In the genomic region with DNA sequence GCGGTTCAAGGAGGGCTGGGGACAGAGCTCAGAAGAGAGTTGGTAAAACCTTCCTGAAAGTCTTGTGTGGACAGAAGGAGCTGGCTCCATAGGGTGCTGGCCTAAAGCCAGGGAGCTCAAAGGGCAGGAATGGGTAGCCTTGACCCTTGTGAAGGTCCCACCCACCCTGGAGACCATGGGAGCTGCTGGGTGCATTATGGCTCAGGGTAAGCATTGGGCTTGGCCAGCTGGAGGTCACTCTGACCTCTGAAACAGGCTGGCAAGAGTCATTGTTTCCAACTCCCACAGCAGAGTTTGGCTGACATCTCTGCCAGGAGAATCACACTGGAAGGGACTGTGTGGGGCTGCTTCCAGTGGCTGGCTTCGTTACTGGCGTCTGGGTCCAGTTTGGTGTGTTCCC, we compare ENCODE assay signal across 12 mouse cellular contexts.
A peak's percentile ranks its signal among the peaks of the same experiment; 100 is the strongest.
DNase-seq lines count a peak whose midpoint lies in the region; ATAC-seq and TF ChIP-seq lines count a peak whose summit lies in the region.
"Had no signal": no experiment of that assay in that cellular context is flagged by ENCODE, and none has a peak within 500 bp of the region (broad histone marks: within the 10 kb centered on the region; RNA-seq: fewer than 3 reads in every experiment).

No protein-coding gene starts in this region.

- DNase-seq in cerebellum, postnatal 36 days: peak; percentile 9 to 11
- DNase-seq in cerebellum, adult 9-10 months: no peak
- peak; percentile 23 for DNase-seq in 3134 (ENCODE audit: extremely low read depth, insufficient read length, low spot score)
- peak; percentile 42 for DNase-seq in heart, postnatal 0 days (ENCODE audit: low spot score)
- no peak for DNase-seq in spleen, postnatal 36 days (ENCODE audit: low spot score in 2 of 2)
- DNase-seq in thymus, postnatal 4 days: no peak
- DNase-seq: forebrain, postnatal 0 days; lung, embryonic 14.5 days had no signal

- H3K27ac ChIP-seq in brown adipose tissue, adult 24 weeks (replicated peaks; ENCODE audit: low read depth, low read length): peak overlapping the region; percentile 99
- H3K27ac ChIP-seq in heart, postnatal 0 days (ENCODE audit: low read depth): peak overlapping the region; percentile 3; the same call in 1 of the 2 replicates
- no peak overlapping the region for H3K27ac ChIP-seq in midbrain, embryonic 15.5 days
- H3K27ac ChIP-seq: neural tube, embryonic 12.5 days had no signal

- WGBS in heart, postnatal 0 days: 60% methylated on average over 3 of the region's 3 CpGs
- WGBS in midbrain, embryonic 15.5 days: 86% methylated on average over 3 of the region's 3 CpGs

- H3K9me3 ChIP-seq in heart, postnatal 0 days (replicated peaks; ENCODE audit: control insufficient read depth, low read length): no peaks in the 10 kb centered on the region
- H3K9me3 ChIP-seq in midbrain, embryonic 15.5 days: no peaks in the 10 kb centered on the region
- H3K9me3 ChIP-seq: neural tube, embryonic 12.5 days had no signal

- H3K9ac ChIP-seq in heart, postnatal 0 days (replicated peaks; ENCODE audit: low read depth, low read length): no peak overlapping the region
- no peak overlapping the region for H3K9ac ChIP-seq in midbrain, embryonic 15.5 days
- H3K9ac ChIP-seq: forebrain, postnatal 0 days; lung, embryonic 14.5 days; neural tube, embryonic 12.5 days had no signal

- no peak overlapping the region for H3K4me3 ChIP-seq in brown adipose tissue, adult 24 weeks (ENCODE audit: insufficient read depth, low read depth, low read length)
- H3K4me3 ChIP-seq in heart, postnatal 0 days (ENCODE audit: low read depth, low read length): no peak overlapping the region
- no peak overlapping the region for H3K4me3 ChIP-seq in midbrain, embryonic 15.5 days
- H3K4me3 ChIP-seq: neural tube, embryonic 12.5 days had no signal

- no peaks in the 10 kb centered on the region for H3K27me3 ChIP-seq in heart, postnatal 0 days (ENCODE audit: control insufficient read depth, insufficient read depth, low read length)
- H3K27me3 ChIP-seq in midbrain, embryonic 15.5 days (replicated peaks): no peaks in the 10 kb centered on the region
- H3K27me3 ChIP-seq: neural tube, embryonic 12.5 days had no signal

- no peak for TF ChIP-seq EP300 in heart, postnatal 0 days (IDR thresholded peaks at IDR 0.05; ENCODE audit: low read depth)

- no peak overlapping the region for H3K4me2 ChIP-seq in heart, postnatal 0 days (ENCODE audit: low read depth, low read length)
- H3K4me2 ChIP-seq in midbrain, embryonic 15.5 days: no peak overlapping the region
- H3K4me2 ChIP-seq: lung, embryonic 14.5 days; neural tube, embryonic 12.5 days had no signal

- H3K4me1 ChIP-seq in brown adipose tissue, adult 24 weeks (ENCODE audit: control insufficient read depth, insufficient read depth, insufficient read length, low read length): peaks cover 19% of the 10 kb centered on the region
- peaks cover 6% of the 10 kb centered on the region; the same call in 1 of the 2 replicates for H3K4me1 ChIP-seq in heart, postnatal 0 days (ENCODE audit: control insufficient read depth, insufficient read depth)
- H3K4me1 ChIP-seq in midbrain, embryonic 15.5 days: no peaks in the 10 kb centered on the region
- H3K4me1 ChIP-seq: neural tube, embryonic 12.5 days had no signal

- peak; percentile 78 for ATAC-seq in heart, postnatal 0 days (ENCODE audit: insufficient read depth, low read depth)
- no peak for ATAC-seq in midbrain, embryonic 15.5 days (replicated peaks)
- ATAC-seq: CD4-positive, CD25-positive, alpha-beta regulatory T cell, adult 4 months; forebrain, postnatal 0 days had no signal

- TF ChIP-seq CTCF in heart, postnatal 0 days (IDR thresholded peaks at IDR 0.05; ENCODE audit: low read depth): no peak

- H3K36me3 ChIP-seq in heart, postnatal 0 days (replicated peaks; ENCODE audit: control insufficient read depth, insufficient read depth, low read length): no peaks in the 10 kb centered on the region
- H3K36me3 ChIP-seq in midbrain, embryonic 15.5 days (replicated peaks): no peaks in the 10 kb centered on the region
- H3K36me3 ChIP-seq: neural tube, embryonic 12.5 days had no signal

Comparison
In these comparisons a context has a peak if more than half of its experiments do, and no peak if none do; other contexts are left out.
1. DNase-seq: peak in cerebellum, postnatal 36 days (2 of 2), 3134 (single experiment) and heart, postnatal 0 days (single experiment); none in cerebellum, adult 9-10 months (single experiment), spleen, postnatal 36 days (0 of 2) and thymus, postnatal 4 days (single experiment).